Mouse (Mus musculus): ENCODE data around the gene Unc13a.

- TF ChIP-seq CTCF (IDR thresholded peaks at IDR 0.05; ENCODE audit: low read depth, low read length), result no peak
- TF ChIP-seq POLR2A (IDR thresholded peaks at IDR 0.05; ENCODE audit: insufficient read depth, low read length), result no peak
- no peak for TF ChIP-seq EP300 (IDR thresholded peaks at IDR 0.05; ENCODE audit: insufficient read depth, low read depth, low read length)
Measured at GRCm38 (mm10) chr8:71654600-71654999, 17.0 kb downstream of the Unc13a start.
